Mouse (Mus musculus): ENCODE data around the gene Eapp.

- no peak for TF ChIP-seq CTCF (conservative IDR thresholded peaks at IDR 0.05; ENCODE audit: insufficient read depth, insufficient read length, low read depth, low read length)
- no peak for TF ChIP-seq POLR2A (IDR thresholded peaks at IDR 0.05; ENCODE audit: low read depth, low read length)
Measured at GRCm38 (mm10) chr12:54697003-54697597, 1.4 kb upstream of the Eapp start.
